Mouse (Mus musculus): ENCODE measurements around the gene Epas1.

The Epas1 gene

GRCm38 (mm10) chr17:86787805-86788204 is 34.3 kb downstream of the Epas1 start:
- no peak for DNase-seq (ENCODE audit: low read depth in 1 of 2, low spot score in 2 of 2)

- DNase-seq (ENCODE audit: low read depth in 1 of 2, low spot score in 2 of 2) = no peak
Measured at GRCm38 (mm10) chr17:86788316-86788715, 34.8 kb downstream of the Epas1 start.

DNA sequence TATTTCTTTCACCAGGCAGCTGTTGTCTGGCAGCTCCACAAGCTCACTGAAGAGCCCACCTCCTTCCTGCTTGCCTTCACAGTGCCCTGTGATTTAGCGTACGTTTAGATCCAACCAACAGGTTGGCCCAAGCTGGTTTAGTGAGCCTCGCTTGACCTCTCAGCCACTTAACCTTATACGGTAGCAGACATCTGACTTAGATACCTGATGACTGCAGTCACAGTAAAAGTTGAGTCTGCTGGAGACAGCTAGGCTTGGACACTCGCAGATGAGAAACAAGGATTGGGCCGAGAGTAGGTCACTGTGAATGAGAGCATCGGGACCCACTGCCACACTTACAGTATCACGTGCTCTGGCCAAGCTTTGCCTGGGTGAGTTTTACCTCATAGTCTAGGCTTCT is 38.4 kb downstream of the Epas1 start:
- no peak for DNase-seq (ENCODE audit: low read depth in 1 of 2, low spot score in 2 of 2)

DNA sequence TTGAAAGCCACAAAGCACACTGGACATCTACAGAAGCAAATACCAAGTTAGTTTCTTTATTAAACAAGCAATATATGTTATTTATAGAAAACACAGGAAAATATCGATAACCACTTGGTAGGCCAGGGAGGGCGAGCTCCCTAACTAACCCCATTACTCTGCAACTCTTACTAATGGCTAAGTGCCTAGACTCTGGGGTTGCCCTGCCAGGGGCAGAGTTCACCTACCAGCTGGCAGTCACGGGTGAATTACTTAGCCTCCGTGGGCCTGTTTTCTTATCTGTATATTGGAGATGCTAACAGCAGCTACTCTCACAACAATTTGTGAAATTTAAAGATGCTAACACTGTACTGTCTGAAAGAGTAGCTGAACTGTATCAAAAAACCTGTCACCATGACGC is 42.3 kb downstream of the Epas1 start:
- no peak for DNase-seq (ENCODE audit: low read depth in 1 of 2, low spot score in 2 of 2)

DNA sequence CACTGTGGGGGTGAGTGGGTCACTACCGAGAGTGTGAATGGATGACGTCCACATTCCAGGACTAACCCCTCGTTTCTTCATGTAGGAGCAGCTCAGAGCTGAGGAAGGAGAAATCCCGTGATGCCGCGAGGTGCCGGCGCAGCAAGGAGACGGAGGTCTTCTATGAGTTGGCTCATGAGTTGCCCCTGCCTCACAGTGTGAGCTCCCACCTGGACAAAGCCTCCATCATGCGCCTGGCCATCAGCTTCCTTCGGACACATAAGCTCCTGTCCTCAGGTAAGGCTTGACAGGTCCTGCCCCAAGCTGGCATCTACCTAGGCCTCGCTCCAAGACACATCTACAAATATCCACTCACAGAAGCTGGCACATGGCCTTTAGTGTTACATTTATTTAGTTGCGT is 43.5 kb downstream of the Epas1 start:
- DNase-seq (ENCODE audit: low read depth in 1 of 2, low spot score in 2 of 2) = no peak

- DNase-seq (ENCODE audit: low read depth in 1 of 2, low spot score in 2 of 2) = no peak
Measured at GRCm38 (mm10) chr17:86798460-86798859, 45.0 kb downstream of the Epas1 start.

GRCm38 (mm10) chr17:86798951-86799350 is 45.5 kb downstream of the Epas1 start:
- no peak for DNase-seq (ENCODE audit: low read depth in 1 of 2, low spot score in 2 of 2)

DNA sequence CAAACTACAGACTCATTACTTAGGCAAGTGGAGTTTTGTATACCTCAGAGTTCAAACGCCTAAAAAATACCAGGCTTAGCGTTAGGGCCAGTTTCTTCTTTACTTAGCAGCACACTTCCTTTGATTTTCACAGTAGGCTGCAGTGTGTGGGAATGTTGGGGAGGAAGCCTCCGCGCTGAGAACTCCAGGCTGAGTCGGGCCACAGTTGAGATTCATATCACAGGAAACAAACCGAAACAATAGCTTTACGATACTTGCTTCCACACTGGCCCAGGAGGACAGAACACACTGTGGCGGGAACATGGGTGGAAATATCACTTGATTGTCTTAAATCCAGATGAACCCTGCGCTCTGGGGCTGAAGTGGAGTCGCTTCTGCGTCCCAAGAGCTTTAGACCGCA is 47.0 kb downstream of the Epas1 start:
- no peak for DNase-seq (ENCODE audit: low read depth in 1 of 2, low spot score in 2 of 2)

DNA sequence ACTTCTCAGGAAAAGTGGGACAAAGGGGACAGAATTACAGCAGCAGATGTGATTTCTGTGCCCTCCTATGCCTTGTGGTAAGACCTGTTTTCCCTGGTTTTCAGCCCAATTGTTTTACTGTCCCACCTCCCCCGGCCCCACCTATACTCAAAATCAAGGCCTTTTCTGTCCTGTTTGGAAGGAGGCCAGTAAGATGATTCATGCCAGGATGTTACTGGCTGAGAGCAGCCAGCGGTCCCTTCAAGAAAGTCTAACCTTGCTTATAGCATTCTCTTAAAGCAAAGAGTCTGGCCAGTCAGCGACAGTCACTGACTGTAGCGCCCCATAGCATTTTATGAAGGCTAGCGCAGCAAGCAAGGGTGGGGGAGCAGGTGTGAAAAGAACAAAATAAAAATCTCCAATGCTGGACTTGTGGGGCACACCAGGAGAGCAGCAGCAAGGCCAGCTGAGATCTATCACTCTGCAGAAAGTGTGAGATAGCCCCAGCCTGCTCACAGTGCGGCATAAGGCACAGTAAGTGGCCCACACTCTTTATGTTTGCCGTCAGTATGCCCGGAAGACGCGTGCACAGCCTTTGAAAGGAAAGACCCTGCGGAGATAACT is 47.8 kb downstream of the Epas1 start:
- no peak for DNase-seq (ENCODE audit: low read depth in 1 of 2, low spot score in 2 of 2)

- no peak for DNase-seq (ENCODE audit: low read depth in 1 of 2, low spot score in 2 of 2)
Measured at GRCm38 (mm10) chr17:86801876-86802275, 48.4 kb downstream of the Epas1 start.

GRCm38 (mm10) chr17:86802351-86802985 is 49.0 kb downstream of the Epas1 start:
- no peak for DNase-seq (ENCODE audit: low read depth in 1 of 2, low spot score in 2 of 2)

DNA sequence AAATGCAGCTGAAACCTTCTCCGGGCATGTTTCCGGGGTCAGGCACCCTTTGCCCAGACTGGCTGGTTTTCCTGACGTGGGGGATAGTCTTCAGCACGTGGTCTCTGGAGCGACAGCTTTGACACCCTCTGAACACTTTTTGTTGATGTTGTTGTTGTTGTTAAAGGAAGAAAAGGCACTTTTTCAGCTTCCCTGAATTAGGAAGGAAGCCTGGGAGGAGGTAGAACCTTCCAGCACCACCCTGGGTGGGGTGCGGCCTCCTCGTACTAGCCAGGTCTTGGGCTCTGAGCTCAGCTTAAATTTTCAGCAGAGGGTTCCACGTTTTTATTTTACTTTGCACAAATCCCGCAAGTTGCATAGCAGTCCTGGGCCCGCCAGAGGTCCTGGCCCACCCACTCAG is 49.6 kb downstream of the Epas1 start:
- DNase-seq (ENCODE audit: low read depth in 1 of 2, low spot score in 2 of 2) = no peak

- no peak for DNase-seq (ENCODE audit: low read depth in 1 of 2, low spot score in 2 of 2)
Measured at GRCm38 (mm10) chr17:86803653-86804052, 50.2 kb downstream of the Epas1 start.

GRCm38 (mm10) chr17:86812029-86812428 is 58.5 kb downstream of the Epas1 start:
- DNase-seq (ENCODE audit: low read depth in 1 of 2, low spot score in 2 of 2) = no peak

DNA sequence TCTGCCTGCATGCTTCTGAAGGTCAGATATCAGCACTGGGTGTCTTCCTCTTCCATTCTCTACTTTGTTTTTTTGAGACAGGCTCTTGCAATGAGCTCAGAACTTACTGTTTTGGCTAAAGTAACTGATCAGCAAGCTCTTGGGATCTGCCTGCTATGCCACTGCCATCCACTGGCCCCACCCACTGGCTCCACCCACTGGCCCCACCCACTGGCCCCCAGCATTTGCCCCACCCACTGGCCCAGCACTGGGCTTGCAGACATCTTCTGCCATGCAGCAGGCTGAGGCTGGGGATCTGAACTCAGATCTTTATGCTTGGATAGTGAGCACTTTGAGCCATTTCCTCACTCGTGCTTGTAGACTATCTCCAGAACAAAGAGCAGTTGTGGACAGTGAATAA is 60.8 kb downstream of the Epas1 start:
- no peak for DNase-seq (ENCODE audit: low read depth in 1 of 2, low spot score in 2 of 2)

DNA sequence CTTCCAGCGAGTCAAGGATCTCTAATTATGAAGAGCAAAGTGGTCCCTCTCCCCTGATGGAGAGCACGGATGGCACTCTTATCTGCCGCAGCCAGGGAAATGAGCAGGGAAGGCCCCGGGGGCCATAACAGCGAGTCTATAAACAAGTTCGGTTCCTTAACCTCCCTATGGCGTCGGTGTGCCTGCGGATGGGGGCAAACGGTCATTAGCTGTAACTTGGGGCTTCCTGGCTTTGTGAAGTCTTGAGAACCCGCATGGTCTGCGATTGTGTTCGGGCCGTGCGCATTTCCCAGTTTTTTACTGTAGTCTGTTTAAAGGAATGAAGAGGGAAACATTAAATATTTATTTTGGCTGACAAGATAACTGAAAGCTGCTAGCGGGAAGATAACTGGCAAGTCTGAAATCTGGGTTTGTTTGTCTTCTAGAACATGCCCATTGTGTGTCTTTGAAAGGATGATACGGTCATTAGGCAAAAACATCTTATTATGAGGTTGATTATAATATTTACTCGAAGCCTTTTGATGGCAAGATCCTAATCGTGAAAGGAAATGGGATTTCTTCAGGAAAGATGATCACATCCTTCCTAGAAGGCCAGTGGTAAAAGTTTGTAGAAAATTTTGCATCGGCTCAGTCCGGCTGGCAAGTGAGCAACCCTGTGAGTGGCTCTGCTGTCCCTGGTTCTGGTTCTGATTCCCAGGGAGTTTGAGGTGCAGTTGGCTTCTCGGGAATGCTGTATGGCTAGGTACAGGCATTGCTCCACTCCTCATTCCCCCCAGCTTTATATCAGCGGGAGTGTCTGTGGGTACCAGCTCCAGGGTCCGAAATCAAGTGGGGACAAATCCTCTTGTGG is 61.7 kb downstream of the Epas1 start:
- no peak for DNase-seq (ENCODE audit: low read depth in 1 of 2, low spot score in 2 of 2)

GRCm38 (mm10) chr17:86822017-86822737 is 68.7 kb downstream of the Epas1 start:
- DNase-seq (ENCODE audit: low read depth in 1 of 2, low spot score in 2 of 2) = no peak

DNA sequence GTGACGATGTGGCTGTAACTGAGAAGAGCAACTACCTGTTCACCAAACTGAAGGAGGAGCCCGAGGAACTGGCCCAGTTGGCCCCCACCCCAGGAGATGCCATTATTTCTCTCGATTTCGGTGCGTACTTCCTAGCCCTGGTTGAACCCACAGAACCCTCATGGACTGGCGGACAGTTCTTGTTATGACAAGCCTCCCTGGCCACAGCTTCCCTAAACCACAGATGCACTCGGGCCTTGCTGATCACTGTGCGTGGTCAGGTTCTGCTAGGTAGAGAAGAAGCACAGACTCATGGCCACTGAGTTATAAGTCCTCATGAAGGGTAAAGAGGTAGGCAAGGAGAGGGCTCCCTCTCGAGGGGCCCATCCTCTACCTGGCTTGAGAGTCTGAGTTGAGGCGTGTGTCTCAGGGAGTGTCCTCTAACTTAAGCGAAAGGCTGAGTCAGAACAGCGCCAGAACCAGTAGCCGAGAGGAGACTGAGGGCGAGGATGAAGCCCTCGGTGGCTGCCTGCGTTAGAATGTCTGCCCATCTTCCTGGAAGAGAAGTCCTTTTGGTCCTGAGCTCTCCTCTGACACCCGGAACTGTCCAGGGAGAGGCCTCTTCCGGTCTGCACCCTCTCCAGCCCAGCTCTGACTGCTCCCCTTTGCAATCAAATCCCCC is 71.1 kb downstream of the Epas1 start:
- no peak for DNase-seq (ENCODE audit: low read depth in 1 of 2, low spot score in 2 of 2)

GRCm38 (mm10) chr17:86825163-86825902 is 71.8 kb downstream of the Epas1 start:
- DNase-seq (ENCODE audit: low read depth in 1 of 2, low spot score in 2 of 2) = no peak

DNA sequence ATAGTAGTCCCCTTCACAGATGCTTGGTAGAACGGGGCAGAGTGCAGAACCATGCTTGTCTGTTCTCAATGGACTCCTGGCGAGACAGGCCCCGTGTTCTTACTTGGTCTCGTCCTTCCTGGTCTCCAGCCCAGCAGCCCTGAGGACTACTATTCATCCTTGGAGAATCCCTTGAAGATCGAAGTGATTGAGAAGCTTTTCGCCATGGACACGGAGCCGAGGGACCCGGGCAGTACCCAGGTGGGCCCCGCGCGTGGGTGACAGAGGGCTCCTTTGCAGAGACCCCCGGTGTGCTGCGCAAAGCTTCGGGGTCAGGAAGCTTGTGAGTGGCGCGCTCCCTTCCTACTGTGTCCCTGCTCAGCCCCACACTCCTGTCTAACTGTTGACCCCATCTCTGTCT is 72.9 kb downstream of the Epas1 start:
- DNase-seq (ENCODE audit: low read depth in 1 of 2, low spot score in 2 of 2) = no peak

Data from monocyte, adult 2 months (primary cell).